Mouse (Mus musculus) megakaryocyte, adult 5-6 weeks (primary cell): ENCODE measurements around the gene Arsk. TPM values are rescaled to one million over a fixed set of nuclear protein-coding genes. Genes with fewer than 3 reads are reported as not detected.

Experiments used
- ATAC-seq: 2 replicates; pipeline ENCODE4 v1.8.0; 2016; ENCODE audit warnings: mild to moderate bottlenecking, inconsistent platforms; ENCODE audit not compliant: poor library complexity, severe bottlenecking
- total RNA-seq, 2 experiments: library from RNA; stranded (forward) in 1 of 2; stranded (reverse) in 1 of 2; fragments of 153-499, 151-499 nt in 1 of 2; fragments of 221-1000, 200-1000 nt in 1 of 2; gene quantifications; 2 replicates each; pipeline versions ENCODE4 v1.2.3 to v1.2.4; 2015 to 2017

Gene Arsk
- total RNA-seq, 2 experiments from 2014 or later, result 11.8 to 13.5 TPM

GRCm38 (mm10) chr13:76042455-76042854, 56.0 kb downstream of the Arsk start:
- ATAC-seq, result no peak

- ATAC-seq, result no peak
Observed at GRCm38 (mm10) chr13:76024588-76024987, 73.9 kb downstream of the Arsk start.

- no peak for ATAC-seq
Observed at GRCm38 (mm10) chr13:76021782-76022181, 76.7 kb downstream of the Arsk start.

GRCm38 (mm10) chr13:76018844-76019400, 79.5 kb downstream of the Arsk start:
- peak; percentile 11 for ATAC-seq

GRCm38 (mm10) chr13:76017974-76018843, 80.3 kb downstream of the Arsk start, which contains the start of gene Rfesd:
Gene Rfesd, minus strand, starts transcription at chr13:76018719.
- ATAC-seq, result peak; percentile 94

GRCm38 (mm10) chr13:76017465-76017864, 81.0 kb downstream of the Arsk start:
- ATAC-seq, result no peak

- ATAC-seq, result no peak
Observed at GRCm38 (mm10) chr13:76014511-76014910, 83.9 kb downstream of the Arsk start.

Other genes starting within 250 kb of the Arsk start
- 0.36 and 0.96 TPM in 2 replicates for gene Rhobtb3, start 154.7 kb downstream of the Arsk start, total RNA-seq (2015)
- gene Rhobtb3, start 154.7 kb downstream of the Arsk start, total RNA-seq (2017), result 0.55 and 0.77 TPM in 2 replicates
- gene Spata9, start 131.5 kb downstream of the Arsk start, total RNA-seq (2015), result not detected in 2 replicates
- 0.73 TPM in 1 of 2 replicates, not detected in the other for gene Spata9, start 131.5 kb downstream of the Arsk start, total RNA-seq (2017)
- 20.5 and 21.5 TPM in 2 replicates for gene Rfesd, start 79.9 kb downstream of the Arsk start, total RNA-seq (2015)
- 15.3 and 16.1 TPM in 2 replicates for gene Rfesd, start 79.9 kb downstream of the Arsk start, total RNA-seq (2017)
- 0.23 and 0.42 TPM in 2 replicates for gene Gpr150, start 41.7 kb downstream of the Arsk start, total RNA-seq (2015)
- gene Gpr150, start 41.7 kb downstream of the Arsk start, total RNA-seq (2017), result 0.33 TPM in 1 of 2 replicates, not detected in the other
- 10.0 and 14.1 TPM in 2 replicates for gene Ttc37, start 74 bp upstream of the Arsk start, total RNA-seq (2015)
- 16.3 and 23.2 TPM in 2 replicates for gene Ttc37, start 74 bp upstream of the Arsk start, total RNA-seq (2017)
- gene Fam81b, start 206.4 kb upstream of the Arsk start, total RNA-seq (2015), result not detected in 2 replicates
- gene Fam81b, start 206.4 kb upstream of the Arsk start, total RNA-seq (2017), result not detected in 2 replicates